Mouse (Mus musculus): Measurements from ENCODE around the gene Cox4i1.

DNA sequence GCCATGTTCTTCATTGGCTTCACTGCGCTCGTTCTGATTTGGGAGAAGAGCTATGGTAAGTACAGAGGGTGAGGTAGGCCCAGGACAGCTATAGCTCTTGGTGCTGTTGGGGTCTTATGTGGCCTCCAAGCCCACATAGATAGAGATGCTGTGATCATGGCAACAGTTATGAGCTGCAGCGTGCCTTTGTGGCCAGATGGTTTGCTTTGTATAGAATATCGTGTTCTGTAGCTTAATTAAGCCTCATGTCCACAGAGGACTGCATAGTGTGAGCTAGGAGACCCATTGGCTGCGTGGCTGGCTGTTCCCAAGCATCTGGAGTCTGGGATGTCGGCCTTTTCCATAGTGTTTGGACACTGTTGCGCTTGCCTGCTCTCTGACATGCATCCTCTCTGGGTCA, 5.3 kb downstream of the Cox4i1 start:
- TF ChIP-seq CTCF (conservative IDR thresholded peaks at IDR 0.05; ENCODE audit: insufficient read depth, insufficient read length, low read depth, low read length) (no peak), POLR2A (IDR thresholded peaks at IDR 0.05; ENCODE audit: low read depth, low read length) (no peak)

Measured in kidney, adult 2 months (tissue).